Mouse (Mus musculus) limb, embryonic 10.5 days (tissue): Measurements from ENCODE around the gene Ppm1l. TPM values are rescaled to one million over a fixed set of nuclear protein-coding genes. Genes with fewer than 3 reads are reported as not detected.

ENCODE experiments used
- DNase-seq: peaks from one replicate; pipeline ENCODE4 v3.0.0-alpha.2; 2017; ENCODE audit warnings: low spot score
- H3K27ac ChIP-seq: fragments of 300-500 bp; sonication (generic); 2 replicates; pipeline ENCODE4 v1.5.1; 2016; ENCODE audit warnings: mild to moderate bottlenecking
- H3K27me3 ChIP-seq: fragments of 300-500 bp; sonication (generic); 2 replicates; pipeline ENCODE4 v1.6.1; 2016; ENCODE audit warnings: low read depth, mild to moderate bottlenecking; ENCODE audit not compliant: poor library complexity, severe bottlenecking
- H3K36me3 ChIP-seq: fragments of 300-500 bp; sonication (generic); 2 replicates; pipeline ENCODE4 v1.6.1; 2016; ENCODE audit warnings: mild to moderate bottlenecking, moderate library complexity
- H3K4me1 ChIP-seq: fragments of 300-500 bp; sonication (generic); 2 replicates; pipeline ENCODE4 v1.6.1; 2016
- H3K4me3 ChIP-seq: fragments of 300-500 bp; sonication (generic); 2 replicates; pipeline ENCODE4 v1.5.1; 2016; ENCODE audit warnings: mild to moderate bottlenecking, moderate library complexity
- H3K9me3 ChIP-seq: fragments of 300-500 bp; sonication (generic); replicated peaks from 2 replicates; pipeline ENCODE4 v1.6.1; 2016; ENCODE audit warnings: mild to moderate bottlenecking
- WGBS: fragments of 180-500 bp; shearing (Covaris S2); methylation state at CpG from one replicate; pipeline ENCODE4 v1.1.7; 2016; 5-methylcytosine and 5-hydroxymethylcytosine counted together
- polyA plus RNA-seq: library from polyadenylated mRNA; unstranded; fragments of >200 nt; fragmentation: Nextera tagmentation; extraction: Ambion mirVana; gene quantifications from 2 replicates; pipeline ENCODE4 v1.2.1, GENCODE M21; 2016

The Ppm1l gene
- polyA plus RNA-seq, 1 experiment from 2014 or later = 9.5 TPM

DNA sequence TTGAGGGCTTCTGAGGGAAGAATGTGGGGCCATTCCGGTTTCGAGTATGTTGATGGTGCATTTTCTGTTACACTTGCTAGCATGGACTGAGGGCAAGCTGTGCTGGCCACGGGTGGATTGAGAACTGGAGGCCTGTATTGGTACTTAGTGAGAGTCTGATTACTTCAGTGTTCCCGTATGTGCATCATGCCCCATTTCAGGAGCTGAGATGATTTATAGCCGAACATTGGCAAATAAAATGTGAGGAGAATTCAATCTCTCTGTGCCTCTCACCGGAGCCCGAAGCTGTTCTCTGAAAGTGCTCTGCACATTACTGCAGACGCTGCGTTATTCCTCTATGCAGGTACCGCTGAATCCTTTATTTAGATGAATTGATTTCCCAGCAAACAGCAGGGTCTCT is 116.9 kb downstream of the Ppm1l start:
- H3K9me3 ChIP-seq = no peaks in the 10 kb centered on the region
- H3K27me3 ChIP-seq = no peaks in the 10 kb centered on the region
- no peaks in the 10 kb centered on the region for H3K36me3 ChIP-seq
- H3K27ac ChIP-seq = no peak overlapping the region
- H3K4me3 ChIP-seq = no peak overlapping the region
- no peaks in the 10 kb centered on the region for H3K4me1 ChIP-seq
- DNase-seq = no peak
- WGBS = 87% methylated on average over 10 of the region's 10 CpGs

DNA sequence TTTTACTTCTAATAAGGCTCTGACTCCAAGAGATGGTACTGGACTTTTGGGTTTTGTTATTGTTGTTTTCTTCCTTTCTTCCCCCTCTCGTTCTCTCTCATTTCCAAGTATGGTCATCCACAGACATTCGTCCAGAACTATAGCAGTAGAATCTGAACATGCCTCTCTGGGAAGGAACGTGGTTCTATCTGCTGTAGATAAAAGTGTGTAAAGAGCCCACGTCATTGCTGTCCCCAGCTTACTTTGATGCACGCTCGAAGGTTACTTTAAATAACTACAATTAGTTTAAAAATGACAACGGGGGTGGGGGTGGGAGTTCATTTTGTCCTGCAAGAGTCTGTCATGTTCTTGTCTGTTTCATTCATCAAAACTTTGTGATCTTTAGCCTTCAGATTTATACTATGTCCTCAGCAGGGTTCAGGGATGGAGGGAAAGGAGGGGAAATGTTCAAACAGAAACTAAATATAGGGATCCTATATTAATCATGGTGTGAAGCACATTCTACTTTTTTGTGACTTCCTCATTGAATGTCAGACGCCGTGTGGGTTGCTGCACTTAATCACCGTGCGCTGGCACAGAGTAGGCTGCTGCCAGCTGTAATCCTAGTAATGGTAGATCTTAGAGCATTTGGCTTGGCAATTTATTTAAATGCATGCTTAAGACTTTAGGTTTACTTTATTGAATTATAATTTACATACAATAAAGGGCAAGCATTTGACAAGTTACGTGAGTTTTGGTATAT is 122.3 kb downstream of the Ppm1l start:
- H3K4me3 ChIP-seq = no peak overlapping the region
- WGBS = 85% methylated on average over 12 of the region's 12 CpGs
- H3K27me3 ChIP-seq = no peaks in the 10 kb centered on the region
- no peak for DNase-seq
- no peak overlapping the region for H3K27ac ChIP-seq
- H3K4me1 ChIP-seq = no peaks in the 10 kb centered on the region
- H3K9me3 ChIP-seq = no peaks in the 10 kb centered on the region
- no peaks in the 10 kb centered on the region for H3K36me3 ChIP-seq

DNA sequence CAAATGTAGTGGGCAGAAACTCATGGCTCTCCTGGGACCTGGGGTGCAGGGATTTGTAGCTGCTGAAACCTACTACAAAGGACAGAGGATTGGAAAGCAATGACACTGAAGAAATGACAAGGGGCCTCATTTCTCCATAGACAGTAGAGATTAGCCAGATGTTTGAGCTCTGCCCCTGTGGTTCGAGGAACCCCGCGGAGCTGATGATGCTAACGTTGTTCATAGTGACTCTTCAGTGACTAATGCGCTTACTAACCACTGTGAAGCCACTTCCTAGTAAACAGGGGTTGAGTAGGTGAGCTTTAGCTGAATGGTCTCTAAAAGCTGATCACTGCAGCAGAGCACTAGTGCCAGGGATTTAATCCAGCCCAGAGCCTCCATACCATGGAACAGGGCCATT is 124.1 kb downstream of the Ppm1l start:
- no peaks in the 10 kb centered on the region for H3K27me3 ChIP-seq
- no peaks in the 10 kb centered on the region for H3K36me3 ChIP-seq
- DNase-seq = no peak
- no peaks in the 10 kb centered on the region for H3K4me1 ChIP-seq
- H3K9me3 ChIP-seq = no peaks in the 10 kb centered on the region
- WGBS = 71% methylated on average over 5 of the region's 5 CpGs
- H3K4me3 ChIP-seq = no peak overlapping the region
- no peak overlapping the region for H3K27ac ChIP-seq

DNA sequence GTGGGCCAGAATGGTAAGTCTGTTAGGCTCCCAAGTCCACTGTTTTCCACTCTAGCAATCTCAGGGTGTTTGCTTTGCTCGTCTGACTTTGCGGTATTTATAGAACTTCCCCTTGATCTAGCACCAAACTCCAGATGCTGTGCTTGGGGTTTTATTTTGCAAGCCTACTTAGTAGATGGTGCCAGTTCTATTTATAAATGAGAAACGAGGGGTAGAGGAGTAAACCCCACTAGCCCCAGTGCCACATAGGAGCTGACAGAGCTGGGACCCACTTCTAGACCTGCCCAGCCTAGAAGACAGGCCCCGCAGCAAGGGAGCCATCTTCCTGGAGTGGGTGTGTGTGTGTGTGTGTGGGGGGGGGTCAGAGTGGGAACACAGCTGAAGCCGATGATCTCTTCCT is 130.3 kb downstream of the Ppm1l start:
- Histone ChIP-seq H3K27me3 (no peaks in the 10 kb centered on the region), H3K27ac (no peak overlapping the region), H3K36me3 (no peaks in the 10 kb centered on the region), H3K4me3 (no peak overlapping the region), H3K9me3 (no peaks in the 10 kb centered on the region), H3K4me1 (no peaks in the 10 kb centered on the region)
- WGBS = 88% methylated on average over 5 of the region's 5 CpGs
- DNase-seq = no peak

DNA sequence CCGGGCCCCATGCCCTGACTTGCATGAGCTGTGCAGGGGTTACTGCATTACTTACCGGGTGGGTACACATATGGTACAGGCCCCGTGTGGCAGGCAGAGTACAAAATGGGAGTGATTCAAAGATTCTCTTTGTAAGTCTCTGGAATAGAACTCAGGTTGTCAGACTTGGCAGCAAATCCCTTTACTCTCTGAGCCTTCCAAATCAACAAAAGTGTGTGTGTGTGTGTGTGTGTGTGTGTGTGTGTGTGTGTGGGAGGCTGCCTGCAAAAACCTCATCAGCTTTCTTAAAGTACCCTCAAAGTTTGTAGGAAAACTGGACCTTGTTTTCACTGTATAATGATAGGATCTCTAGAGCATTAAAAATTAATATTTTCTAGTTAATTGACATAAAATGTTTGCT is 132.4 kb downstream of the Ppm1l start:
- WGBS = 87% methylated on average over 3 of the region's 3 CpGs
- Histone ChIP-seq H3K27me3 (no peaks in the 10 kb centered on the region), H3K36me3 (no peaks in the 10 kb centered on the region), H3K4me1 (no peaks in the 10 kb centered on the region), H3K9me3 (no peaks in the 10 kb centered on the region), H3K4me3 (no peak overlapping the region), H3K27ac (no peak overlapping the region)
- DNase-seq = no peak

DNA sequence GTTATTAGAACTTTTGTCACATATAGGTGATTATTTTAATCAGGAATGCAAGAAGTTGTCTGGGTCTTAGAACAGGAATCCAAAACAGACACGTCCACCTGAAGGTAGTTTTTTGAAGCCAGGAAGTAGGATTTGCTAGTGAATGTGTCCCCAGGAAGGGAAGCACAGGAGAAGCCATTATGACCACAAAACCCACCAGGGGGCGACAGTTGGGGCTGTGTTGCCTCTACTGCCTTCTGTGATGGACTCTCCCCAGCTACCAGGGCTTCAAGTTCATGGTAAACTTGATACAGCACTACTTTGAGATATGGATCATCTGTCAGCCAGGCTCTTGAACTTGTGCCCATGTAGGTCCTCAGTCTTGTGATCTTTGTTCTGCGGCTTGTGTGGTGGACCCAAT is 137.7 kb downstream of the Ppm1l start:
- Histone ChIP-seq H3K4me1 (peaks cover 9% of the 10 kb centered on the region; the same call in 1 of the 2 replicates), H3K27ac (0 out of 2 replicates have a peak overlapping the region, but pooled peaks have one; percentile 8), H3K9me3 (no peaks in the 10 kb centered on the region), H3K4me3 (no peak overlapping the region), H3K36me3 (no peaks in the 10 kb centered on the region), H3K27me3 (no peaks in the 10 kb centered on the region)
- 78% methylated on average over 3 of the region's 3 CpGs for WGBS
- DNase-seq = no peak

DNA sequence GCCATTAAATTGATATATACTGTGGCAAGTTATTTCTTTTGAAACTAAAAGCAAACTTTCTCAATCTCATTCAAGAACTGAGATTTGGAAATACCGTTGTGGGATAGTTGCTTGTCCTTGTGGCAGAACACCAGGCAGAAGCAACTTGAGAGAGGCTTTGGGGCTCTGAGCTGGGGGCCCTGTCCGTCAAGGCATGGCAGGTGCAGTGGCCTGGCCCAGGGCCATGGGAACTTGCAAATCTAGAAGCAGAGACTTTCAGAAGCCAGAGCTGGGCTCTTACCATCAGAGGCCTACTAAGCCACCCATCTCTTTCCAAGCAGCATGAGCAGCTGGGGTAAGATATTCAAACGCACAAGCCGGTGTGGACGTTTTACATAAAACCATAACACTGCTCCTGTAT is 139.4 kb downstream of the Ppm1l start:
- Histone ChIP-seq H3K4me1 (peaks cover 9% of the 10 kb centered on the region; the same call in 1 of the 2 replicates), H3K9me3 (no peaks in the 10 kb centered on the region), H3K27me3 (no peaks in the 10 kb centered on the region), H3K27ac (no peak overlapping the region), H3K4me3 (no peak overlapping the region), H3K36me3 (no peaks in the 10 kb centered on the region)
- 95% methylated on average over 5 of the region's 5 CpGs for WGBS
- DNase-seq = no peak

DNA sequence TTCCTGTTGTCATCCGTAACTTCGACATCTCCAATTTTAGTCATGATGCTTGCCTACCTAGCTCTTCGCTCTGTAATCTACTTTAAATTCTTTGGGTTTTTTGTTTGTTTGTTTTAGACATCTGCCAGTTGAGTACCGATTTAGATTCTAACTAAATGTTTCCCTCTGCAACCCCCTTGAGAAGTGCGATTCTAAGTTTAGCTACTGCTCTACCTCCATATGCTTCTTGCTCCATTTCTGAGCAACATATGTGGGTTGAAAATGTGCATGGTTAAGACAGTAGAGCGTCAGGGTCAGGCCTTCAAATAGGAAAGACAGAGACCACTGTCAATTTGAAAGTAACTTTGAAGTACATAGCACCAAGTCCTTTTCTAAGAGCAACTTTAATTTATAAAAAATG is 142.1 kb downstream of the Ppm1l start:
- no peaks in the 10 kb centered on the region for H3K36me3 ChIP-seq
- no peaks in the 10 kb centered on the region for H3K27me3 ChIP-seq
- DNase-seq = no peak
- no peak overlapping the region for H3K4me3 ChIP-seq
- 92% methylated on average over 6 of the region's 6 CpGs for WGBS
- H3K9me3 ChIP-seq = no peaks in the 10 kb centered on the region
- H3K4me1 ChIP-seq = peaks cover 14% of the 10 kb centered on the region
- no peak overlapping the region for H3K27ac ChIP-seq

DNA sequence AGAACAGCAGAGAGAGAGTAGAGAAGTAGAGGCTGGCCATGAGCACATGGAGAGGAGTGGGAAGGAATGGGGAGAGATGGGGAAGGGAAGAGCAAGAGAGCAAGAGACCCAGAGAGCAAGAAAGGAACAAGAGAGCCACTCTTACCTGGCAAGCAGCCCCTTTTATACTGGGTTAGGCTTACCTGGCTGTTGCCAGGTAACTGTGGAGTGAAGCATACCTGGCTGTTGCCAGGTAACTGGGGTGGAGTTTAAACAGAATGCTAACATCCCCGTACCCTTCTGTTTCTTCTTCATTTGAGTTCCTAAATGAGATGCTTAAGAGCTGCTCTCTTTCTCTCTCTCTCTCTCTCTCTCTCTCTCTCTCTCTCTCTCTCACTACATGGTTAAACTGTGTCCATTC is 145.3 kb downstream of the Ppm1l start:
- Histone ChIP-seq H3K4me1 (peaks cover 18% of the 10 kb centered on the region), H3K27me3 (no peaks in the 10 kb centered on the region), H3K4me3 (no peak overlapping the region), H3K27ac (no peak overlapping the region), H3K9me3 (no peaks in the 10 kb centered on the region), H3K36me3 (no peaks in the 10 kb centered on the region)
- DNase-seq = no peak
- 65% methylated on average over 1 of the region's 1 CpGs for WGBS

DNA sequence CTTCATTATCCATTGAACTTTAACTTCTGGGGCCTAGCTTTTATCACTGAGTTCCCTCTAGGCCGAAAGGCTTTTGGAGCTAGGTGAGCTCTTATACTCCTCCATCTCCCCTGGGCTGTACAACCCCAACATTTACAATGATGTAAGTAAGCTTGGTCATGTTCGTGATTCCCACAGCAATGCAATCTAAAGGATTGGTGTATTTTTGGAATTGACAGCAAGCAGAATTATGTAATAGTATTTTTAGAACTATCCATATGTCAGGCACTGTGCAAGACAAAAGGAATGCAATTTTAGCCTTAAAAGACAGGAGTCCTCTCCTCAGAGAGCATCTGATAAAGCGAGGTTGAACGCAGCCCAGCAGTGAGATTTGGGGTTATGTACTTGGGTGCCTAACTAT is 149.1 kb downstream of the Ppm1l start:
- WGBS = 97% methylated on average over 4 of the region's 4 CpGs
- no peak for DNase-seq
- Histone ChIP-seq H3K4me1 (peaks cover 52% of the 10 kb centered on the region), H3K27me3 (no peaks in the 10 kb centered on the region), H3K9me3 (no peaks in the 10 kb centered on the region), H3K27ac (no peak overlapping the region), H3K36me3 (no peaks in the 10 kb centered on the region), H3K4me3 (no peak overlapping the region)

DNA sequence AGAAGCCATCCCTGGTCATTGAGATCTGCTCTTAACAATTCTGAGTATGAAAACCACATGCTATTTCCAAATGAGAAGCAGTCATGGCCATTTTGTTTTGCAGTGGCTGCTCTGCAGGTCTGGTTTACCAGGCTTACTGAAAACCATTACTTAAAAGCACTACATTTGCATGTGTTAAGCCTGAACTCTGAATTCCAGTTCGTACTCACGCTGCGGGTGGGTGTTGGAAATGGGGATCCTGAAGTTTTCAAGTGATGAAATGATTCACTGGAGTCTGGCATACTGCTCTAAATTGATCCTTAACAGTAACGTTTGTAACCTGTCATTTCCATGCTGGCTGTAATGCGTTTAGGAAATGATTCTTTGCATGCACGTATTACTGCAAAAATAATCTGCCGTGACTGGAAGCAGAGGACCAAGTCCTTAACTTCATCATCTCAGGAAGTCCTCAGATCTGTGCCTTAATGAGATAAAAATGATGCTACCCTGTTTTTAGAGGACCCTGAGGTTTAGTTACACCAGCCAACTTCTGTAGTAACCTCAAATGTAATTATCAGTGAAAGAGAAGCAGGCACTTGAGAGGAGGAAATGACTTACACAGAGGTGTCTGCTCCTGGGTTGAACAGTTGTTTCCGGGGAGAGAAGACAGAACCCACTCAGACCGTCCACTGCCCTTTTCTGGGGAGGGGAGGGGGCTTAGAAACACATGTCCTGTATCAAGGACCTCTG is 151.8 kb downstream of the Ppm1l start:
- H3K27ac ChIP-seq = no peak overlapping the region
- no peak overlapping the region for H3K4me3 ChIP-seq
- no peaks in the 10 kb centered on the region for H3K27me3 ChIP-seq
- no peaks in the 10 kb centered on the region for H3K9me3 ChIP-seq
- no peaks in the 10 kb centered on the region for H3K36me3 ChIP-seq
- H3K4me1 ChIP-seq = peaks cover 50% of the 10 kb centered on the region
- no peak for DNase-seq
- WGBS = 30% methylated on average over 9 of the region's 9 CpGs

DNA sequence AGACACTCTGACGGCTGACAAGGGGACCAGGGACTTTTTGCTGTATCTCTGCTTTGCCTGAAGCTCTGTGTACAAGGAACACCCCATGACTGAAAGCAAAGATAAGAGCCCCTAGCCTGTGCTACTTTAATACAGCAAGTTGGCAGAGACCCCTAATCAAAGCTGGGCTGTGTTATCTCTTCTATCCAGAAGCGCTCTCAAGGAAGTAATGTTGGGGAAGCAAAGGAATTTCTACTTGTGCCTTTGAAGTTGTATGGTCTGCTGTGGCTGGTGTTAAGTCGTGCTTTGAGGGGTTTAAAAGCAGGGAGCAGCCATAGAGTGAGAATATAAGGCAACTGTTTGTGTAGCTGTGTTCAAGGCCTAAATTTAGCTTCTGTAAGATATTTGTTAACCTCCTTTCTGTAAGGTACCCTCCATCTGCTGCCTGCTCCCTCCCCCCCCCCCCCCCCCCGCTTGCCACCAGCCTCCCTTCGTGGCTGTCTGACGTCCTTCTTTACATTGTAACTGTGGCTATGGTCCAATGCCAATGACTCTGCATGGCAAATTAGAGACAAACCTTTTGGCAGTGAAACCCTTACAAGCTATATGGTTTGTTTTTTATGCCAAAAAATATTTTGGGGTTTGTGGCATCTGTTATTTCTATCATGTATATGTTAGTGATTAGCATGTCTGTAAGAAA is 152.9 kb downstream of the Ppm1l start:
- H3K36me3 ChIP-seq = no peaks in the 10 kb centered on the region
- peaks cover 39% of the 10 kb centered on the region for H3K4me1 ChIP-seq
- H3K4me3 ChIP-seq = no peak overlapping the region
- no peak overlapping the region for H3K27ac ChIP-seq
- 0 out of 2 replicates have a peak, but pooled peaks cover 2% of the 10 kb centered on the region for H3K9me3 ChIP-seq
- no peak for DNase-seq
- 18% methylated on average over 6 of the region's 6 CpGs for WGBS
- H3K27me3 ChIP-seq = no peaks in the 10 kb centered on the region

DNA sequence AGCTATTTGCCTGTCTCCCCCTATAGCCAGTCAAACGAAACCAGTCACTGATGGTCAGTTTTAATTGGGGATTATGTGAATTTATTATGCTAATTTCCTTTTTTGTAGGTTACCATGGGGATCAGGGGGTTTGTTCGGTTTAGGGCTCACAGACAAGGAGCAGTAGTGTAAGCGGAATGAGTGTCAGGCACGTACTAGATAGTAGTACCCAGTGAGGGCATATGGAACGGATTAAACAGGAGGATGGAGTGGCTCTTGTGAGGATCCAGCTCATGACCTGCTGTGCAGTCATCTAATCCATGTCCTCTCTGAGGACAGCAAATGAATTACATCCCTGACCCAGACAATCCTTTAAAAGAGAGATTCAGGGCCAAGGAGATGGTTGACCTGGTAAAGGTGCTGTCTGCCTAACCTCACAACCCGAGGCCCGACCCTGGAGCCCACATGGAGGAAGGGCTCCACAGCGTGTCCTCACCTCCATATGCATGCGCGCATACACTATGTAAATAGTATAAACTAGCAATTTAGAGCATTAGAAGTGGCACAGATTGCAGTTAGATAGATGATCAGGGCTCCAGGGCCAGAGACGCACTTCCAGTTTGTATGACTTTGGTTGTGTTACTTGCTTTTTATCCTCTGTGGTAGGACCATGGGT is 153.6 kb downstream of the Ppm1l start:
- no peak overlapping the region for H3K27ac ChIP-seq
- 49% methylated on average over 11 of the region's 11 CpGs for WGBS

More for the DNA sequence above, 153.6 kb downstream of the Ppm1l start:
- Histone ChIP-seq H3K4me1 (peaks cover 36% of the 10 kb centered on the region), H3K4me3 (no peak overlapping the region), H3K9me3 (0 out of 2 replicates have a peak, but pooled peaks cover 2% of the 10 kb centered on the region), H3K36me3 (no peaks in the 10 kb centered on the region), H3K27me3 (no peaks in the 10 kb centered on the region)
- no peak for DNase-seq
